Mouse (Mus musculus): Measurements from ENCODE around the gene Tbc1d1. TPM values are rescaled to one million over a fixed set of nuclear protein-coding genes. Genes with fewer than 3 reads are reported as not detected.

The Tbc1d1 gene
- polyA plus RNA-seq, 1 experiment: 18.5 TPM

GRCm38 (mm10) chr5:64159781-64160704 is 3.9 kb downstream of the Tbc1d1 start:
- DNase-seq: peak; percentile 52
- TF ChIP-seq POLR2A (IDR thresholded peaks at IDR 0.05; ENCODE audit: borderline replicate concordance, extremely low read depth, low read depth, low read length) (0 out of 2 replicates have a peak, but pooled peaks have one; percentile 31), CTCF (IDR thresholded peaks at IDR 0.05; ENCODE audit: insufficient read depth, low read length) (no peak)
- WGBS: under 1% methylated on average over 62 of the region's 63 CpGs
- peak overlapping the region; percentile 77 for H3K4me3 ChIP-seq (replicated peaks; ENCODE audit: extremely low read depth, low read depth, low read length)
- peaks cover 5% of the 10 kb centered on the region for H3K4me1 ChIP-seq (ENCODE audit: control insufficient read depth, insufficient read depth, low read length)

GRCm38 (mm10) chr5:64160705-64161391 is 4.7 kb downstream of the Tbc1d1 start:
- peak; percentile 18 for DNase-seq
- TF ChIP-seq POLR2A (IDR thresholded peaks at IDR 0.05; ENCODE audit: borderline replicate concordance, extremely low read depth, low read depth, low read length): no peak
- TF ChIP-seq CTCF (IDR thresholded peaks at IDR 0.05; ENCODE audit: insufficient read depth, low read length): no peak
- WGBS: under 1% methylated on average over 23 of the region's 23 CpGs
- H3K4me3 ChIP-seq (replicated peaks; ENCODE audit: extremely low read depth, low read depth, low read length): peak overlapping the region; percentile 77
- peaks cover 5% of the 10 kb centered on the region for H3K4me1 ChIP-seq (ENCODE audit: control insufficient read depth, insufficient read depth, low read length)

- no peak for DNase-seq
- H3K4me3 ChIP-seq (replicated peaks; ENCODE audit: extremely low read depth, low read depth, low read length): no peak overlapping the region
- TF ChIP-seq POLR2A (IDR thresholded peaks at IDR 0.05; ENCODE audit: borderline replicate concordance, extremely low read depth, low read depth, low read length): no peak
- no peak for TF ChIP-seq CTCF (IDR thresholded peaks at IDR 0.05; ENCODE audit: insufficient read depth, low read length)
- H3K4me1 ChIP-seq (ENCODE audit: control insufficient read depth, insufficient read depth, low read length): peaks cover 3% of the 10 kb centered on the region; the same call in 1 of the 2 replicates
- 69% methylated on average over 3 of the region's 3 CpGs for WGBS
Measured at GRCm38 (mm10) chr5:64161917-64162316, 5.8 kb downstream of the Tbc1d1 start.

- WGBS: 93% methylated on average over 5 of the region's 5 CpGs
- H3K4me3 ChIP-seq (replicated peaks; ENCODE audit: extremely low read depth, low read depth, low read length): no peak overlapping the region
- DNase-seq: no peak
- TF ChIP-seq POLR2A (IDR thresholded peaks at IDR 0.05; ENCODE audit: borderline replicate concordance, extremely low read depth, low read depth, low read length) (no peak), CTCF (IDR thresholded peaks at IDR 0.05; ENCODE audit: insufficient read depth, low read length) (no peak)
- peaks cover 3% of the 10 kb centered on the region; the same call in 1 of the 2 replicates for H3K4me1 ChIP-seq (ENCODE audit: control insufficient read depth, insufficient read depth, low read length)
Measured at GRCm38 (mm10) chr5:64162582-64162981, 6.5 kb downstream of the Tbc1d1 start.

- TF ChIP-seq CTCF (IDR thresholded peaks at IDR 0.05; ENCODE audit: insufficient read depth, low read length) (no peak), POLR2A (IDR thresholded peaks at IDR 0.05; ENCODE audit: borderline replicate concordance, extremely low read depth, low read depth, low read length) (no peak)
- Histone ChIP-seq H3K4me1 (ENCODE audit: control insufficient read depth, insufficient read depth, low read length) (peaks cover 3% of the 10 kb centered on the region; the same call in 1 of the 2 replicates), H3K4me3 (replicated peaks; ENCODE audit: extremely low read depth, low read depth, low read length) (no peak overlapping the region)
- 92% methylated on average over 3 of the region's 3 CpGs for WGBS
- no peak for DNase-seq
Measured at GRCm38 (mm10) chr5:64164414-64164813, 8.3 kb downstream of the Tbc1d1 start.

GRCm38 (mm10) chr5:64165826-64166225 is 9.7 kb downstream of the Tbc1d1 start:
- DNase-seq: no peak
- H3K4me3 ChIP-seq (replicated peaks; ENCODE audit: extremely low read depth, low read depth, low read length): no peak overlapping the region
- WGBS: 83% methylated on average over 2 of the region's 2 CpGs
- H3K4me1 ChIP-seq (ENCODE audit: control insufficient read depth, insufficient read depth, low read length): peaks cover 3% of the 10 kb centered on the region; the same call in 1 of the 2 replicates
- TF ChIP-seq CTCF (IDR thresholded peaks at IDR 0.05; ENCODE audit: insufficient read depth, low read length): no peak
- no peak for TF ChIP-seq POLR2A (IDR thresholded peaks at IDR 0.05; ENCODE audit: borderline replicate concordance, extremely low read depth, low read depth, low read length)

GRCm38 (mm10) chr5:64168990-64169540 is 13.0 kb downstream of the Tbc1d1 start:
- Histone ChIP-seq H3K4me1 (ENCODE audit: control insufficient read depth, insufficient read depth, low read length) (no peaks in the 10 kb centered on the region), H3K4me3 (replicated peaks; ENCODE audit: extremely low read depth, low read depth, low read length) (no peak overlapping the region)
- no peak for DNase-seq
- no peak for TF ChIP-seq CTCF (IDR thresholded peaks at IDR 0.05; ENCODE audit: insufficient read depth, low read length)
- WGBS: 87% methylated on average over 10 of the region's 10 CpGs

- TF ChIP-seq CTCF (IDR thresholded peaks at IDR 0.05; ENCODE audit: insufficient read depth, low read length): no peak
- no peak overlapping the region for H3K4me3 ChIP-seq (replicated peaks; ENCODE audit: extremely low read depth, low read depth, low read length)
- DNase-seq: no peak
- 74% methylated on average over 3 of the region's 3 CpGs for WGBS
- 0 out of 2 replicates have a peak, but pooled peaks cover 3% of the 10 kb centered on the region for H3K4me1 ChIP-seq (ENCODE audit: control insufficient read depth, insufficient read depth, low read length)
Measured at GRCm38 (mm10) chr5:64172884-64173283, 16.8 kb downstream of the Tbc1d1 start.

- Histone ChIP-seq H3K4me3 (replicated peaks; ENCODE audit: extremely low read depth, low read depth, low read length) (no peak overlapping the region), H3K4me1 (ENCODE audit: control insufficient read depth, insufficient read depth, low read length) (0 out of 2 replicates have a peak, but pooled peaks cover 3% of the 10 kb centered on the region)
- DNase-seq: no peak
- WGBS: 87% methylated on average over 16 of the region's 16 CpGs
- TF ChIP-seq CTCF (IDR thresholded peaks at IDR 0.05; ENCODE audit: insufficient read depth, low read length): no peak
- no peak for TF ChIP-seq POLR2A (IDR thresholded peaks at IDR 0.05; ENCODE audit: borderline replicate concordance, extremely low read depth, low read depth, low read length)
Measured at GRCm38 (mm10) chr5:64173302-64173701, 17.2 kb downstream of the Tbc1d1 start.

Data from lung, adult 2 months (tissue).